Mouse (Mus musculus) MEL (cell line): Measurements from ENCODE around the gene Prr15l. TPM values are rescaled to one million over a fixed set of nuclear protein-coding genes. Genes with fewer than 3 reads are reported as not detected.

Source experiments
- DNase-seq: peaks from one replicate; pipeline ENCODE4 v3.0.0; 2011; ENCODE audit warnings: low read depth, low spot score
- H3K27ac ChIP-seq: 2 replicates; pipeline ENCODE4 v1.5.1; 2012; ENCODE audit warnings: low read depth, mild to moderate bottlenecking, control low read depth, low read length, moderate library complexity; ENCODE audit not compliant: control insufficient read depth
- H3K27me3 ChIP-seq, 2 experiments: fragments of 150-350 bp in 1 of 2; sonication (generic) in 1 of 2; 2 replicates each; pipeline ENCODE4 v1.6.1; 2012; ENCODE audit warnings: low read length in 2 of 2, mild to moderate bottlenecking in 2 of 2, improper control_type of control experiment in 1 of 2, moderate library complexity in 1 of 2; ENCODE audit not compliant: insufficient read depth in 2 of 2, control insufficient read depth in 1 of 2
- H3K36me3 ChIP-seq, 2 experiments: 2 replicates each; pipeline ENCODE4 v1.6.1; 2012 to 2014; ENCODE audit warnings: low read length in 2 of 2, improper control_type of control experiment in 1 of 2, inconsistent platforms in 1 of 2, mild to moderate bottlenecking in 1 of 2; ENCODE audit not compliant: insufficient read depth in 2 of 2, control insufficient read depth in 1 of 2
- H3K4me1 ChIP-seq, 2 experiments: fragments of 150-350 bp in 1 of 2; sonication (generic) in 1 of 2; 2 replicates each; pipeline ENCODE4 v1.6.1; 2012; ENCODE audit warnings: low read length in 2 of 2, improper control_type of control experiment in 1 of 2, mild to moderate bottlenecking in 1 of 2; ENCODE audit not compliant: insufficient read depth in 2 of 2, control insufficient read depth in 1 of 2
- H3K4me3 ChIP-seq, 2 experiments: fragments of 150-350 bp in 1 of 2; sonication (generic) in 1 of 2; 2 replicates each; pipeline ENCODE4 v1.5.1; 2012; ENCODE audit warnings: low read depth in 2 of 2, low read length in 2 of 2, mild to moderate bottlenecking in 2 of 2, moderate library complexity in 2 of 2, control low read depth in 1 of 2, improper control_type of control experiment in 1 of 2; ENCODE audit not compliant: control insufficient read depth in 1 of 2, insufficient read depth in 1 of 2
- H3K79me2 ChIP-seq: 2 replicates; pipeline ENCODE4 v1.6.1; 2012; ENCODE audit warnings: mild to moderate bottlenecking, low read length, moderate library complexity; ENCODE audit not compliant: control insufficient read depth, poor library complexity, insufficient read depth
- H3K9ac ChIP-seq: 2 replicates; pipeline ENCODE4 v1.6.1; 2012; ENCODE audit warnings: low read depth, mild to moderate bottlenecking, control low read depth, low read length, moderate library complexity; ENCODE audit not compliant: control insufficient read depth, poor library complexity, severe bottlenecking
- H3K9me3 ChIP-seq: fragments of 150-350 bp; sonication (generic); replicated peaks from 2 replicates; pipeline ENCODE4 v1.6.1; 2012; ENCODE audit warnings: mild to moderate bottlenecking, low read length, improper control_type of control experiment, moderate library complexity; ENCODE audit not compliant: insufficient read depth
- BHLHE40 ChIP-seq: IDR thresholded peaks from 2 replicates; pipeline ENCODE4 v1.6.1; 2012; ENCODE audit warnings: low read depth, mild to moderate bottlenecking, inconsistent platforms, low read length, improper control_type of control experiment, borderline replicate concordance
- CHD1 ChIP-seq: IDR thresholded peaks from 2 replicates; pipeline ENCODE4 v1.6.1; 2012; ENCODE audit warnings: low read depth, mild to moderate bottlenecking, inconsistent platforms, low read length, improper control_type of control experiment
- CHD2 ChIP-seq: IDR thresholded peaks from 2 replicates; pipeline ENCODE4 v1.6.1; 2011; ENCODE audit warnings: low read length, improper control_type of control experiment
- CTCF ChIP-seq, 3 experiments: IDR thresholded peaks in 2 of 3; conservative IDR thresholded peaks in 1 of 3; 2 replicates each; pipeline ENCODE4 v1.5.1; 2011 to 2012; ENCODE audit warnings: low read length in 3 of 3, low read depth in 2 of 3, mild to moderate bottlenecking in 2 of 3, improper control_type of control experiment in 1 of 3, inconsistent platforms in 1 of 3, mixed read lengths in 1 of 3, moderate library complexity in 1 of 3; ENCODE audit not compliant: control insufficient read depth in 1 of 3, insufficient read depth in 1 of 3, poor library complexity in 1 of 3, severe bottlenecking in 1 of 3
- E2F4 ChIP-seq: IDR thresholded peaks from 2 replicates; pipeline ENCODE4 v1.6.1; 2011; ENCODE audit warnings: low read depth, low read length, improper control_type of control experiment, borderline replicate concordance
- ELF1 ChIP-seq: IDR thresholded peaks from 2 replicates; pipeline ENCODE4 v1.6.1; 2014; ENCODE audit warnings: low read depth, mild to moderate bottlenecking, inconsistent platforms, low read length, improper control_type of control experiment, moderate library complexity
- ETS1 ChIP-seq: IDR thresholded peaks from 2 replicates; pipeline ENCODE4 v1.6.1; 2012; ENCODE audit warnings: low read depth, mild to moderate bottlenecking, inconsistent platforms, low read length, improper control_type of control experiment, moderate library complexity
- GABPA ChIP-seq: IDR thresholded peaks from 2 replicates; pipeline ENCODE4 v1.6.1; 2012; ENCODE audit warnings: low read depth, mild to moderate bottlenecking, inconsistent platforms, low read length, improper control_type of control experiment, moderate library complexity
- HCFC1 ChIP-seq: IDR thresholded peaks from 2 replicates; pipeline ENCODE4 v1.6.1; 2012; ENCODE audit warnings: low read depth, mild to moderate bottlenecking, inconsistent platforms, low read length, improper control_type of control experiment, moderate library complexity
- KAT2A ChIP-seq: conservative IDR thresholded peaks from 2 replicates; pipeline ENCODE4 v1.6.1; 2012; ENCODE audit warnings: low read depth, low read length, improper control_type of control experiment, inconsistent platforms
- MAFK ChIP-seq: IDR thresholded peaks from 2 replicates; pipeline ENCODE4 v1.6.1; 2011; ENCODE audit warnings: low read depth, mild to moderate bottlenecking, low read length, improper control_type of control experiment, borderline replicate concordance
- MAZ ChIP-seq: IDR thresholded peaks from 2 replicates; pipeline ENCODE4 v1.6.1; 2012; ENCODE audit warnings: low read depth, mild to moderate bottlenecking, inconsistent platforms, low read length, improper control_type of control experiment
- MEF2A ChIP-seq: IDR thresholded peaks from 2 replicates; pipeline ENCODE4 v1.6.1; 2014; ENCODE audit warnings: low read depth, mild to moderate bottlenecking, inconsistent platforms, low read length, improper control_type of control experiment; ENCODE audit not compliant: poor library complexity, insufficient replicate concordance, severe bottlenecking; ENCODE audit errors: extremely low read depth
- MYB ChIP-seq: IDR thresholded peaks from 2 replicates; pipeline ENCODE4 v1.6.1; 2011; ENCODE audit warnings: mild to moderate bottlenecking, low read depth, low read length, improper control_type of control experiment
- MYC ChIP-seq: IDR thresholded peaks from 2 replicates; pipeline ENCODE4 v1.6.1; 2011; ENCODE audit warnings: low read depth, mild to moderate bottlenecking, low read length, improper control_type of control experiment, moderate library complexity
- NELFE ChIP-seq: IDR thresholded peaks from 2 replicates; pipeline ENCODE4 v1.6.1; 2011; ENCODE audit warnings: low read depth, low read length, improper control_type of control experiment
- POLR2A ChIP-seq, 2 experiments: IDR thresholded peaks; 2 replicates each; pipeline ENCODE4 v1.6.1; 2011 to 2012; ENCODE audit warnings: low read length in 2 of 2, mild to moderate bottlenecking in 2 of 2, control low read depth in 1 of 2, improper control_type of control experiment in 1 of 2, low read depth in 1 of 2, moderate library complexity in 1 of 2; ENCODE audit not compliant: control insufficient read depth in 1 of 2, insufficient read depth in 1 of 2, poor library complexity in 1 of 2
- POLR2AphosphoS2 ChIP-seq: IDR thresholded peaks from 2 replicates; pipeline ENCODE4 v1.6.1; 2011; ENCODE audit warnings: low read length, improper control_type of control experiment
- POLR2AphosphoS5 ChIP-seq: IDR thresholded peaks from 2 replicates; pipeline ENCODE4 v1.6.1; 2012; ENCODE audit warnings: low read depth, borderline replicate concordance, mild to moderate bottlenecking, inconsistent platforms, low read length, moderate library complexity, mixed read lengths
- RAD21 ChIP-seq: IDR thresholded peaks from 2 replicates; pipeline ENCODE4 v1.6.1; 2011; ENCODE audit warnings: mild to moderate bottlenecking, low read depth, low read length, improper control_type of control experiment
- SIN3A ChIP-seq: IDR thresholded peaks from 2 replicates; pipeline ENCODE4 v1.6.1; 2012; ENCODE audit warnings: low read length, improper control_type of control experiment, inconsistent platforms
- TAL1 ChIP-seq: IDR thresholded peaks from 2 replicates; pipeline ENCODE4 v1.6.1; 2012; ENCODE audit warnings: mild to moderate bottlenecking, inconsistent platforms, low read length, moderate library complexity, mixed read lengths
- TBP ChIP-seq: IDR thresholded peaks from 2 replicates; pipeline ENCODE4 v1.8.0; 2011; ENCODE audit warnings: low read depth, low read length, improper control_type of control experiment
- TCF12 ChIP-seq: IDR thresholded peaks from 2 replicates; pipeline ENCODE4 v1.6.1; 2014; ENCODE audit warnings: low read depth, mild to moderate bottlenecking, inconsistent platforms, low read length, improper control_type of control experiment, moderate library complexity
- UBTF ChIP-seq: IDR thresholded peaks from 2 replicates; pipeline ENCODE4 v1.6.1; 2012; ENCODE audit warnings: low read depth, mild to moderate bottlenecking, inconsistent platforms, low read length, improper control_type of control experiment, moderate library complexity, borderline replicate concordance; ENCODE audit not compliant: insufficient read depth
- USF1 ChIP-seq: IDR thresholded peaks from 2 replicates; pipeline ENCODE4 v1.6.1; 2014; ENCODE audit warnings: low read depth, mild to moderate bottlenecking, inconsistent platforms, low read length, improper control_type of control experiment, moderate library complexity
- USF2 ChIP-seq, 2 experiments: IDR thresholded peaks; 2 replicates each; pipeline ENCODE4 v1.6.1; 2011 to 2012; ENCODE audit warnings: improper control_type of control experiment in 2 of 2, low read length in 2 of 2, borderline replicate concordance in 1 of 2, inconsistent platforms in 1 of 2, low read depth in 1 of 2, mild to moderate bottlenecking in 1 of 2; ENCODE audit not compliant: insufficient read depth in 1 of 2
- ZC3H11A ChIP-seq: IDR thresholded peaks from 2 replicates; pipeline ENCODE4 v1.6.1; 2012; ENCODE audit warnings: low read depth, mild to moderate bottlenecking, inconsistent platforms, low read length, improper control_type of control experiment
- ZKSCAN1 ChIP-seq: IDR thresholded peaks from 2 replicates; pipeline ENCODE4 v1.6.1; 2012; ENCODE audit warnings: low read depth, mild to moderate bottlenecking, inconsistent platforms, low read length, improper control_type of control experiment, moderate library complexity
- ZMIZ1 ChIP-seq: IDR thresholded peaks from 2 replicates; pipeline ENCODE4 v1.6.1; 2012; ENCODE audit warnings: low read depth, mild to moderate bottlenecking, inconsistent platforms, low read length, improper control_type of control experiment, moderate library complexity
- polyA plus RNA-seq, 2 experiments: library from polyadenylated mRNA; stranded (reverse) in 1 of 2; unstranded in 1 of 2; fragments of >175 nt in 1 of 2; fragments of >200 nt in 1 of 2; gene quantifications; 2 replicates each; pipeline versions ENCODE4 v1.2.1 to v1.2.4; 2012; ENCODE audit warnings: low replicate concordance in 2 of 2, low read depth in 1 of 2; ENCODE audit not compliant: insufficient read length in 2 of 2, insufficient read depth in 1 of 2, missing spikeins in 1 of 2
- total RNA-seq: library from RNA; depleted of rRNA; stranded (reverse); fragments of 300-350 nt; gene quantifications from 2 replicates; pipeline ENCODE4 v1.2.3, GENCODE M21; 2012

The Prr15l gene
- total and polyA plus RNA-seq, 3 experiments, result 0.08 to 0.19 TPM; not detected in 1

DNA sequence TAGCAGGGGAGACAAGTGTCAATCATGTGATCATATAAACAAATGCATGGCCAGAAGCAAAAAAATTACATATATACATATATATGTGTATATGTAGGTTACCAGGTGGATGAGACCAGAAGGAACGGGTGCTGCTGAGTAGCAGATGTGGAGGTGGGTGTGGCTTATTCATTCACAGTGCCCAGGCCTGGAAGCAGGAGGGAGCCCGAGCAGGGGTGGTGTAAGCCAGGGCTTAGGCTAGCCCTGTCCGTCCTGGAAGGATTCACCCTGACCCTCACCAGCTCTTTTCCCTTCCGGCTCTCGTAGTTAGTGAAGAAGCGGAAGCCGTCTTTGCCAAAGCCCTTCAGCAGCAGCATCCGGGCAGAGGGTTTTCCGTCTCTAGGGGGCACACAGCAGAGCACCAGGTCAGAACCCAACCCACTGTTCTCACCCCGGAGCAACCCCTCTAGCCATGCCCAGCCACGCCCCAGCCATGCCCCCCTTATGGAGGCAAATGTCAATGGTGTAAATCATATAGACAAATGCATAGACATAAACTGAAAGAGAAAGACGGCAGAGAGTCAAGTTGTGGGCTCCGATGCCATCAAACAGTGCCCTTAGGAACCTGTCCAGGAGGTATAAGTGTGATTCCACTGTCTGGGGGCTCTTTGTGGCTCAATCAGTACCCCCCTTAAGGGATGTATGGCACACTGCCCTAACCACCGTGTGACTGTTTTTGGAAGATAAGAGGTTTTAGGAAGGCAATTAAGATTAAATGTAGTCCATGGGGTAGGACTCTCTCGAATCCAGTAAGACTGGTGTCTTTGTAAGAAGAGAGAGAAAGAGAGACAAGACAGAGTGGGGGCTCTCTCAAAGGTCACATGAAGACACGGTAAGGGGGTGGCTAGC, 12.9 kb downstream of the Prr15l start (continued):
- TF ChIP-seq KAT2A, result no peak
- TF ChIP-seq RAD21, result no peak
- TF ChIP-seq ZKSCAN1, result no peak
- no peak for TF ChIP-seq USF1
- no peak for TF ChIP-seq CHD2
- no peak for TF ChIP-seq CHD1
- TF ChIP-seq ETS1, result peak; percentile 78
- no peak for TF ChIP-seq POLR2AphosphoS5
- TF ChIP-seq CTCF (IDR thresholded peaks at IDR 0.05 in 2 of 3, conservative IDR thresholded peaks at IDR 0.05 in 1 of 3; ENCODE audit: control insufficient read depth in 1 of 3, insufficient read depth in 1 of 3, low read depth in 2 of 3, low read length in 3 of 3, poor library complexity in 1 of 3, severe bottlenecking in 1 of 3), result no peak
- TF ChIP-seq MAZ, result no peak
- no peak for TF ChIP-seq E2F4
- TF ChIP-seq NELFE, result no peak
- TF ChIP-seq TBP, result no peak
- TF ChIP-seq MYC, result no peak
- TF ChIP-seq GABPA, result no peak
- no peak for TF ChIP-seq UBTF
- TF ChIP-seq POLR2A (IDR thresholded peaks at IDR 0.05; ENCODE audit: control insufficient read depth in 1 of 2, insufficient read depth in 1 of 2, low read depth in 1 of 2, low read length in 2 of 2, poor library complexity in 1 of 2), result no peak
- no peak for TF ChIP-seq ZMIZ1

DNA sequence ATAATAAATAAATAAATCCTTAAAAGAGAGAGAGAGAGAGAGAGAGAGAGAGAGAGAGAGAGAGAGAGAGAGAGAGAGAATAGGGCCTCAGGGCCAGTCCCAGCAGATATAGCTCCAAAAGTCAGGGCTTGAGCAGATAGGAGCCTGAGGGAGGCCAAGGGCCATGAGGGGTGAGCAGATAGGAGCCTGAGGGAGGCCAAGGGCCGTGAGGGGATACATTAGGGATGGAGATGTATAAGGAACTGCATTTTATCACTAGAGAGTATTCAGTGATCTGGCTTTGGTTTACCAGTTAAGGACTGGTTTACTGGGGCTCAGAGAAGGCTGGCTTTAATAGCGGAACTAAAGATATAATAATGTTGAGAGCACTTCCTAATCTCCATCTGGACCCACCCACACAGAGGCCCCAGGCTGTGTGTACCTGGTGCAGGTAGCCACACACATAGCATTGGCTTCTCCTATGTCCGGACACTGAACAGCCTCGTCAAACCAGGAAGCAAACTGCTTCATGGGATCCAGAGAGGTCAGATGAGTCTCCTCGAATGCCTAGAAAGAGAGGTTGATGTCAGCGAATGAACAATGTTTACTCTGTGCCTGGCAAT, 14.2 kb downstream of the Prr15l start:
- peak overlapping the region; percentile 33 for H3K27ac ChIP-seq
- TF ChIP-seq ZKSCAN1 (no peak), ELF1 (peak; percentile 62; the same call in 1 of the 2 replicates), POLR2AphosphoS5 (no peak), TCF12 (peak; percentile 63), ETS1 (0 out of 2 replicates have a peak, but pooled peaks have one; percentile 32), MAZ (no peak), POLR2A (IDR thresholded peaks at IDR 0.05; ENCODE audit: control insufficient read depth in 1 of 2, insufficient read depth in 1 of 2, low read depth in 1 of 2, low read length in 2 of 2, poor library complexity in 1 of 2) (no peak), MYB (no peak), USF2 (IDR thresholded peaks at IDR 0.05; ENCODE audit: borderline replicate concordance in 1 of 2, insufficient read depth in 1 of 2, low read depth in 1 of 2, low read length in 2 of 2) (no peak), KAT2A (no peak), BHLHE40 (no peak), TBP (no peak), SIN3A (peak; percentile 63; the same call in 1 of the 2 replicates), POLR2AphosphoS2 (no peak), ZC3H11A (no peak), MAFK (no peak), HCFC1 (0 out of 2 replicates have a peak, but pooled peaks have one; percentile 27), USF1 (no peak), MEF2A (no peak), ZMIZ1 (no peak), CHD1 (no peak), TAL1 (peak; percentile 74)

More for the DNA sequence above, 14.2 kb downstream of the Prr15l start:
- peaks cover 21 to 46% of the 10 kb centered on the region in 2 experiments for H3K4me1 ChIP-seq
- H3K4me3 ChIP-seq, result no peak overlapping the region
- no peak overlapping the region for H3K9ac ChIP-seq
- no peaks in the 10 kb centered on the region for H3K27me3 ChIP-seq
- no peaks in the 10 kb centered on the region for H3K9me3 ChIP-seq
- H3K36me3 ChIP-seq, result peaks cover 4 to 47% of the 10 kb centered on the region in 2 experiments
- DNase-seq, result peak; percentile 77
- H3K79me2 ChIP-seq, result peaks cover 30% of the 10 kb centered on the region
